Mouse (Mus musculus): ENCODE measurements around the gene Gm20388.
A peak's percentile ranks its signal among the peaks of the same experiment; 100 is the strongest.

Gene Gm20388

GRCm38 (mm10) chr8:122245161-122245560, 2334.5 kb downstream of the Gm20388 start:
- DNase-seq (ENCODE audit: low spot score): no peak

- DNase-seq (ENCODE audit: low spot score): no peak
These were observed 2335.9 kb downstream of the Gm20388 start for GRCm38 (mm10) chr8:122246257-122247211.

- DNase-seq (ENCODE audit: low spot score): no peak
These were observed 2341.1 kb downstream of the Gm20388 start for GRCm38 (mm10) chr8:122251739-122252138.

GRCm38 (mm10) chr8:122252366-122252765, 2341.7 kb downstream of the Gm20388 start:
- no peak for DNase-seq (ENCODE audit: low spot score)

GRCm38 (mm10) chr8:122259351-122259750, 2348.7 kb downstream of the Gm20388 start:
- peak; percentile 41 for DNase-seq (ENCODE audit: low spot score)

- no peak for DNase-seq (ENCODE audit: low spot score)
These were observed 2350.1 kb downstream of the Gm20388 start for GRCm38 (mm10) chr8:122260755-122261154.

- no peak for DNase-seq (ENCODE audit: low spot score)
These were observed 2352.2 kb downstream of the Gm20388 start for GRCm38 (mm10) chr8:122262835-122263234.

- DNase-seq (ENCODE audit: low spot score): no peak
These were observed 2353.6 kb downstream of the Gm20388 start for GRCm38 (mm10) chr8:122264243-122264642.

- DNase-seq (ENCODE audit: low spot score): no peak
These were observed 2354.9 kb downstream of the Gm20388 start for GRCm38 (mm10) chr8:122265522-122265921.

- no peak for DNase-seq (ENCODE audit: low spot score)
These were observed 2356.2 kb downstream of the Gm20388 start for GRCm38 (mm10) chr8:122266867-122267266.

GRCm38 (mm10) chr8:122268861-122269260, 2358.2 kb downstream of the Gm20388 start:
- DNase-seq (ENCODE audit: low spot score): no peak

- DNase-seq (ENCODE audit: low spot score): peak; percentile 76
These were observed 2358.8 kb downstream of the Gm20388 start for GRCm38 (mm10) chr8:122269404-122269803.

GRCm38 (mm10) chr8:122270555-122270954, 2359.9 kb downstream of the Gm20388 start:
- no peak for DNase-seq (ENCODE audit: low spot score)

GRCm38 (mm10) chr8:122273152-122273551, 2362.5 kb downstream of the Gm20388 start:
- peak; percentile 83 for DNase-seq (ENCODE audit: low spot score)

GRCm38 (mm10) chr8:122273826-122274225, 2363.2 kb downstream of the Gm20388 start:
- no peak for DNase-seq (ENCODE audit: low spot score)

GRCm38 (mm10) chr8:122274651-122275391, 2364.2 kb downstream of the Gm20388 start:
- no peak for DNase-seq (ENCODE audit: low spot score)

- DNase-seq (ENCODE audit: low spot score): no peak
These were observed 2365.7 kb downstream of the Gm20388 start for GRCm38 (mm10) chr8:122276308-122276707.

- no peak for DNase-seq (ENCODE audit: low spot score)
These were observed 2366.8 kb downstream of the Gm20388 start for GRCm38 (mm10) chr8:122277204-122277995.

GRCm38 (mm10) chr8:122280156-122280555, 2369.5 kb downstream of the Gm20388 start:
- no peak for DNase-seq (ENCODE audit: low spot score)

- no peak for DNase-seq (ENCODE audit: low spot score)
These were observed 2370.1 kb downstream of the Gm20388 start for GRCm38 (mm10) chr8:122280588-122281316.

GRCm38 (mm10) chr8:122281317-122282034, 2370.8 kb downstream of the Gm20388 start:
- DNase-seq (ENCODE audit: low spot score): peak; percentile 98

Data from T-cell, adult 2 months (primary cell).